Mouse (Mus musculus) right cerebral cortex, postnatal 14 days (tissue): ENCODE results near the gene Hnrnpf.
A peak's percentile ranks its signal among the peaks of the same experiment; 100 is the strongest.

Experiments
- DNase-seq: peaks from one replicate; pipeline ENCODE4 v3.0.0; 2022

Hnrnpf gene

DNA sequence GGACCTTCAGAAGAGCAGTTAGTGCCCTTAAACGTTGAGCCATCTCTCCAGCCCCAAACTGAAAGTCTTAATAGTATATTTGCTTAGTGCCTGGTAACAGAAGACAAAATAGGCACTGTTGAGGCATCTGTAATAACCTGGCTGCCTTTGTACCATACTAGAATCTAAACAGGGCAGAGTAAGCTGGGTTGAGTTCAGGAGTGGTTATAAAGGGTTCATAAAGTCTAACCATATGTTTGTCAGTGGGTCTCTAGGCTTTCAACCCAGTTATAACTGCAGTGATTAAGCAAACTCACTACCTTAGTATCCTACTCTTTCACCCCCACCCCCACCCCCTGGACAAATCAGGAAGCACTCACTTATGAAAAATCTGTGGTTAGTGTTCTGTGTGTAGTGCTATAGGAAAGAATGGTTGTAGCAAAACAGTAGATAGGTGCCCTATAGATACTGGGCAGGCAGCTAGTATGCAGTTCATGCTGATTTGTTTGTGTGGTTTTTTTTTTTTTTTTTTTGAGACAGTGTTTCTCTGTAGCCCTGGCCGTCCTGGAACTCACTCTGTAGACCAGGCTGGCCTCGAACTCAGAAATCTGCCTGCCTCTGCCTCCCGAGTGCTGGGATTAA is 26.9 kb downstream of the Hnrnpf start:
- DNase-seq = no peak

DNA sequence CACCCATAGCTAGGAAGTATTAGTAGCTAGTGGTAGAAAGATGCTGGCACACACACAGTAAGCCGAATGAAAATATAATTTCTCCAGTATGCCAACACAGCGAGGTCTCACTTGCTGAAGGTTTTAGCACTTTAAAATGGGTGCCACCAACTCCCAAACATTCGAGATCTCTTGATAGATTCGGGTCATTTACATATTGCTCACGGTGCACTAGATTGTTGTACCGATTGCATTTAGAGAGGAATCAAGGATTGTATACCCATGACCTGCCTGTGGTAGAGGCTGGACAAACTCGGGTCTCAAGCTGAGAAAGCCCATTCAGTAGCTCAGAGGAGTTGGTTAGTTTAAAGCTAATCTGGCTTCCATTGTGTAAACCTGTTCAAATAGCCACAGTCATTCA is 27.8 kb downstream of the Hnrnpf start:
- no peak for DNase-seq

DNA sequence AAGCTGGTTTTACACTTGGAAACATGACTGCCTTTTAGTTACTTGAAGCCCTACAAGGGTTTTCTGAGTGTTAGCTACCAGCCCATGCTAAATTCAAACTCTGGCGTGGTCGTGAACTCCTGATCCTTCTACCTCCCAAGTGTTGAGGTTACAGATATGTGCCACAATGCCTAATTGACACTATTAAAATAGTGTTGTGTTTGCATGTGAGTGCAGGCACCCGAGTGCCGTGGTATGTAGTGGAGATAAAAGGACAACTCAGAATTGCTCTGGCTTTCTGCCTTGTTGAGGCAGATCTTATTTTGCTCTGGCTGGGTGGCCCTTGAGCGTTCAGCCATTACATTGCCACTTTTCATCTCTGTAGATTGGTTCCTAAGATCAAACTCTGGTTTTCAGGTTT is 28.6 kb downstream of the Hnrnpf start:
- DNase-seq = no peak

DNA sequence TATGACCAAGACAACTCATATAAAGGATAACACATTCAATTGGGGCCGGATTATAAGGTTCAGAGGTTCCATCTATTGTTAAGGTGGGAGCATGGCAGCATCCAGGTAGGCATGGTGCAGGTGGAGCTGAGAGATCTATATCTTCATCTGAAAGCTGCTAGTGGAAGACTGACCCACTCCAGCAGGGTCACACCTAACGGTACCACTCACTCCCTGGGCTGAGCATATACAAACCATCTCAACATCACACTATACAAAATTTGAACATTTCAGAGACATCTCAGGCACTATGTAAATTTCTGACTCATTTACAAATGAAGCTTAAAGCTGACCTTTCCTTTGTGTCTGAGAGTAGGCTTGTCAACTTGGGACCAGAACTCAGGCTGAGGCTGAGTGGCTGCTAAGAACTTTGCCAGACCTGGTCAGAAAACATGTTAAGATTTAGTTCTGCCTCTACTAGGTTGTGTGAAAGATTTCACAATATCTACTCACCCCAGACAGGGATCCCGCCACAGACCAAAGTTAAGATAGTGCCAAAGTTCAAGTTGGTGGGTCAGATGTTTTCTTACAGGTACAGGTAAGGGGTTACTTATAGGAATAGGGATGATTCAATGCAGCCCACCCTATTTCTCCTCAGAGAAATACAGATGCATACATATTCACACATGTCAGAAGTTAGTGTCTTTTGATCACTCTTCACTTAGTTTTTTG is 30.0 kb downstream of the Hnrnpf start:
- no peak for DNase-seq

DNA sequence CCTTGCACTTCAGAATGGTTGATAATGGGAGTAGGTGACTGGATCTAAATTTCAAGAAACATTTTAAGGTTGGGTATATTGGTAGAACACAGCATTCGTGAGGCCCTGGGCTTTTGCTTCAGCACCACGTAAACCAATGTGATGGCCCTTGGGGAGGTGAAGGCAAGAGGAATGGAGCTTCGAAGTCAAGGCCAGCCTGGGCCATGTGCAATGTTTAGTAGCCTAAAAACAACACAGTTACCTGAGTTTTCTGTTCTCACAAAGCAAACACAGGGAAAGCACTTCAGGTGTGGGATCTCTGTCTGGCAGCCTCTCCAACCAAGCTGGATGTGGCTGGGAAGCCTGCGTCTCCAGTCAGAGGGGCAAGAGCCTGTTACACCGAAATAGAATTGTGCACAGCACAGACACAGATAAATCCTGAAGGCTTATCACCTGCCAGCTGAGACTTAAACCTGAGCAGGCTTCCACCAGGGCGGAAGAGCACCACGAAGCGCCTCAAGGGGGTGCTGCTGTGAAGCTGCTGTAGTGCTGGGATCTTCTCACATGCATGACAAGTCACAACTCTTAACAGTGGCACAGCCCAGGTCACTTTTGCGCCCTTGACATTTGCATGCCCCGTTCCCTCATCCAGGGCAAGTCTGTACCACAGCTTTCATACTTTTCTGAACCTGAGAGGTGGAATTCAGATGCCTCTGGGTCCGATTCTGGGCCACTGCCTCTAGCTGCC is 32.4 kb downstream of the Hnrnpf start:
- no peak for DNase-seq

DNA sequence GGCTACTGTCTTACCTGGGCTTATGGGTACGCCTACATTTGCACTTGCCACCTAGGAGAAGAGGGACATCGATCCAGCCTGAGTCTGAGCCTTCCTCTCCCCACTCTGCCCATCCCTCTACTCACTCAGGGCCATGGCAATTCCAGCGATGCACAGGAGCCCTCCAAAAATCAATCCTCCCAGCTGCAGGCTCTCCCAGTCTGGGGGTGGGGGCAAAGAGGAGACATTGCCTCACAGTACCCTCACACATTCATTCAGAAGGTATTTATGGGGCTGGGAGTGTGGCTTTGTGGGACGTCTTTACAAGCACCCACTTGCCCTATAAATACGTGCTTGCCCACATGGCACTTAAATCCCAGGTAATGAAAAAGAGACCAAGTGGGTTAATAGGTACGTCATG is 34.2 kb downstream of the Hnrnpf start:
- DNase-seq = no peak

DNA sequence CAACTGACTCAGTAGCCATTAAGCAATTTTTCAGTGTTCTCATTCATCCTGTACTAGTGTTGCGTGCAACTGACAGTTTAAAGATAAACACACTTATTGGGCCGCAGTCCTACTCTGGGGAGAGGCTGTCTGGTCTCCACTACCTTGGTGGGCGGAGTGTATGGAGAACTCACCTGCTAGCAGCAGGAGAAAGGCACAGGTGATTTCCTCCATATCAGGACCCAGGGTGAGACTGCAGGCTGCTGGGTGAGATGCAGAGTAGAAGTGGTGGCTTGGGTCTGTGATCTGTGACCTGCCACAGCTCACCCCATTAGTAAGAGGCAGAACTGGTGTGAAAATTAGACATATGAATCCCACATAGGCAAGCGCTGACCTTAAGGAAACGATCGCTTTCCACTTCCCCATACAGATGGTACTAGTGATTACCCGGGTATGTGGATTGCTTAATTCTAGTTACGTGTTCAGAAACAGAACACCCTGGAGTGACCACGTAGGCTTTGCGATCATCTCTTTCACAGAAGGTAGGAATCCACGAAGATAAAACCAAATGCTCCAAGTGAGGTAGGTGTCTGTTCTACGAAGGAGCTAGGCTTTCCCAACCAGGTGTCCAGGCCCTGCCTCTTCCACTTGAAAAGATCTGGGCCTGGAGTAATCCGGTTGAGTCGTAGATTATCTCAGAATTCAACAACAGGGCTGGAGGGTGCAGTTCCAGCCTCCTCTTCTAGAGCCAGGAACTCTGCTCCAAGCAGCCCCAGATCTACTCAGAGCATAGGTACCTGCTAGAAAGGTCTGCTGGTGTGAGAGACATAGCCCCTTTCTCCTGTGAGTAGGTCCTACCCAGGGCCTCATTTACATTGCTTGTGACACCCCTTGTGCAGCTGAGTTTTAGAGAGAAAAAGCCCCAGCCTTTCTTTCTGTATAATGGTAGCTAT is 35.8 kb downstream of the Hnrnpf start:
- DNase-seq = no peak

DNA sequence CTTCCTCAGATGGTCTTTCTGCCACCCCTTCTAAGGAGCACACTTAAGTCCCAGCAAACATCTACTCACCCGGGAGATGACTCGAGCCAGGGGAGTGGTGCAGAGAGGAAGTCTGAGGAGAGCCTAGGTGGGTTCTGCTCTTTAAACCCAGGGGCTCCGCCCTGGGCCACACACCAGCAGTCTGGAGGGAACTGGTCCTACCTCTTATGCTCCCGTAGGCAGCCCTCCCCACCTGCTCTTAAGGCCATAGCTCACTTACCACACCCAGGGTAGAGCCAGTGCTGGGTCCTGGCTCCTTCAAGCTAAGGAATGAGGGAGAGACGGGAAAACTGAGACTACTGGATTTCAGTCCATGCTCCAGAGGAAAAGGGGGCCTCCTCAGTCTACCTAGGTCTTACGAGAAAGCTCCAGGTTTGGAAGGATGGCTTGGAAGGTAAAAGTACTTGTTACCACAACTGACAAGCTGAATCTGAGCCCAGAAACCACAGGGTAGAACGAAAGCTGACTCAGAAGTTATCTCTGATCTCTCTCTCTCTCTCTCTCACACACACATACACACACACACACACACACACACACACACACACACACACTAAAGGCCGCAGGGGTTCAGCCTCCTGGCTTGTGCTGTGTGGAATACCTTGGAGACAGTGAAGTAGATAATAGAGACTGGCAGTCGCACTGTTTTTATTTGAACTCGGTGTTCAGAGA is 37.3 kb downstream of the Hnrnpf start, which contains the start of gene Fxyd4:
TSS of gene Fxyd4 (minus strand) at position 471 of the 711 bp plus-strand sequence.
- no peak for DNase-seq

DNA sequence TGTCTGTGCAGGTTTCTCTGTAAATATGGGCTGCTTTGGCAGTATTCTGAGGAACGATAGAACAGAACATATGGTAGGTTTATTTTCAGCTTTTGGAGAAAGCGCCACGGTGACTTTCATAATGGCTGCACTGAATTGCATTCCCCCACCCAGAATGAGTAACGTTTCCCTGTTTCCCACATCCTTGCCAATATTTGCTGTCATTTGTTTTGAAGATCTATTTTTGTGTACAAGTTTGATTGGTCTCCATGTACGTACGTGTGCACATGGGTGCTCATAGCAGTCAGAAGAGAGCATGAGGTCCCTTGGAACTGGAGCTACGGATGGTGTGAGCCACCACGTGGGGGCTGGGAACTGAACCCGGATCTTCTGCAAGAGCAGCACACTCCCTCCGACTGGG is 38.8 kb downstream of the Hnrnpf start:
- no peak for DNase-seq

DNA sequence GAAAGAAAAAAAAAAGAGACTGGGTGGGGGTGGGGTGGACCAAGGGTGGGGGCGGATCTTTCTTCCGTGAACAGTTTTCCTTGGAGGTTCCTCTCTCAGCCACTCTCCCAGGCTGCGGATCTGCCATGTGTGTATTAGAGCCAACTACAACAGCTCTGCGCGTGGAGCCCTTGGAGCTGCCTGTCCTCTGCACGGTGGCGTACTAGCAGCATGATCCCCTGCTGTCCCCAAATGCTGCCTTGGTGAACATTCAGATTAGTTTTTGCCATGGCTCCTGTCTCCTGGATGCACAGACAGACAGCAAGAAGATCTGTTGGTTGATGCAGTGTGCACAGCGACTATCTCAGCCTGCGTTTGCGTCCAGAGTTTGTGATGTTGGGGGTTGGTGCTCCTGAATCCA is 42.6 kb downstream of the Hnrnpf start:
- peak; percentile 34 for DNase-seq

DNA sequence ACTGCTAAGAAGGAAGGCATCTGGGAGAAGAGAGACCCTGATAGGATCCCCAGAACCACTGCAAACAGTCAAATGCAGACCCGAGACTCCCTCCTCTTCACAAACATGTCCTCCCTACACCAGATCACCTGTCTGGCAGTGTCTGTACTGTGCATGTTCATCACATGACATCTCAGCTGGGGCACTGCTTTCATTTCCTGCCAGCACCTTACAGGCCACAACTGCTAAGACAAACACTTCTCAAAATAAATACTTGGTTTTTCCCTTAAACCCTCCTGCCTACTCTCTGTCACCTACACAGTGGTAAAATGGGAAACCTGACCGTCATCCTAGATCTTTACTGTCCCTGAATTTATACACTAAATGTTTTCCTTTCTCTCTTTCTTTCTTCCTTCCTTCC is 43.8 kb downstream of the Hnrnpf start:
- no peak for DNase-seq

DNA sequence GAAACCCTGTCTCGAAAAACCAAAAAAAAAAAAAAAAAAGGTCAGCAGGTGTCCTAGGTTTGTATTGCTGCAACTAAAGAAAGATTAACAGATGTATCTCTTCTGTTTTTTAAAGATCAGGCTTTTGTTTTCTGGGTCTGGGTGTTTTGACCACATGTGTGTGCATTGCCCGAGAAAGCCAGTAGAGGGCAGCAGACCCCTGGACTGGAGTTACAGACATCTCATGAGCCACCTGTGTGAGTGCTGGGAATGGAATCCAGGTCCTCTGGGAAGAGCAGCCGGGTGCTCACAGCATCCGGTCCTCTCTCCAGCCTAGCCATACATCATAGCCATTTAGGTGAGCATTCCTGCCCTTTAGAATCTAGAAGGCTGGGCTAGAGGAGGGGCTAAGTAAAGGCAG is 52.2 kb downstream of the Hnrnpf start:
- no peak for DNase-seq

DNA sequence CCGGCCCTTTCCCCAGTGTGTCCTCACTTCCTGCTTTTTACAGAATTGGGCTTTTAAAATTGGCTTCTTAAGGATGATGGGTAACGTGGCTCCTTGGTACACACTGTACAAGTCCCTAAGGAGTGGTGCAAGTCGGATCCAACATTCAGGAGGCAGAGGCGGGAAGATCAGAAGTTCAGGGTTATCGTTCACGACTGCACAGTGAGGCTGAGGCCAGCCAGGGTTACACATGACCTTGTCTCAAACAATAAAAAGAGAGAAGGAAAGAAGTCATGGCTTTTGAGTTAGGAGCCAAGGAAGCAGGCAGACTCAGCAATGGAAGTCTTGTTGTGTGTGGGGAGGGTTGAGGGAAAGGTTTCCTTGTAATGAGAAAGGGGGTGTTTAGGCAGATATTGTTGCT is 56.0 kb downstream of the Hnrnpf start:
- no peak for DNase-seq

DNA sequence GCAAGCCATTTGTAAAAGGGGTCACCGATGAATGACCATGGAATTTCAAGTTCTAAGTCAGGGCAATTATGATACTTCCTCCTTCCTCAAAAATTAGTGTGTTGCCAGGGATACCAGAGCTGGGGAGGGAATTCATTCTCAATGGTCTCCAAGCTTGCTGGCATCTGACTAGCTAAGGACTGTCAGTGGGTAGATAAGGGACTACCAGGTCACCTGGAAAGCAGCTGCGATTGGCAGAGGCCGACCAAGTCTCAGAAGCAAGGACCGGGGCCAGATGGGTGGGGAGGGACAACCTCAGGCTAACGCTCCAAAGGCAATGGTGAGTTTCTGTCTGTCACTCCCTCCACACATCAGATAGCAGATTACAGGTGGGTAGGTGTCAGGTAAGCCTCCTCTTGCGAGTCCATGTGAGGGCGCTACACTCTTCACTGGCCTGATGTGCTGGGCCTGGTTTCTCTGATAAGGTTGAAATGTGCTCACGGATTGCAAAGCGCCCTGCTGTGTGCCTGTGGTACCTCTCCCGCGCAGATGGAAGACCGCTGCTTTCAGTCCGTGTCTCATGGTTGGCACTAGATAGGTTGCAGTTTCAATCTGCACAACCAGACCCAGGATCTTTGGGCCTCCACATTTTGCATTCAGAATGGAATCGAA is 56.9 kb downstream of the Hnrnpf start:
- no peak for DNase-seq

DNA sequence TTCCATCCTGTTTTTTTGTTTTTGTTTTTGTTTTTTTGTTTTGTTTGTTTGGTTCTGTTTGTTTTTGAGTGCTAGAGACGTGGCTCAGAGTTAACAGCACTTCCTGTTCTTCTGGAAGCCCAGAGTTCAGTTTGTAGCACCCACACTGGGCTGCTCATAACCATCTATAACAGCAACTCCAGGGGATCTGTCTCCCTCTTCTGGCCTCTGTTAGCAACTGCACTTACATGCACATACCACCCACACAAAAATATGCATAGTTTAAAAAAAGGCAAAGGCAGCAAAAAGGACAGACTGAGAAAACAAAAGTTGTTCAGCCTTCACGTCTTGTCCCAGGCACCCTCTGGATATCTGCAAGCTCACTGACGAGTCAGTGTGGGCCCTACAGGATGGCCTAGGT is 63.1 kb downstream of the Hnrnpf start:
- DNase-seq = no peak

DNA sequence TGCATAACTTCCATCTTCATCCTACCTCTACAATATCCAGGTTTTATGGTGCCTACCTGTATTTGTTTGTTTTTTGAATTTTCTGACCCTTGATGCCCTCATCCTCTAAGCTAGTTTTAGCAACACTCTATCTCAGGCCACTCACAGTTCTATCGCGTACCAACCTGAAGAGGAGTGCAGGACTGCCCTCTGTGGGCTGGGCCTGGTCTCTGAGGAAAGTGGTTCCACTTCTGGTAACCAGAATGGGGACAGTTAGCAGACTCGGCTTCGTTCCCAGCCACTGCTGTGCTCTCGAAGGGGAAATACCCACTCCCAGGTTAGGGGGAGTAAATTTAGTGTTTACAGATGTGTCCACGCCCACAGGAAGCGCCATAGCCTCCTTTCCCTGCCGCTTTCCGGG is 66.6 kb downstream of the Hnrnpf start:
- DNase-seq = no peak
